Mouse (Mus musculus): ENCODE data around the gene Smg7. TPM values are rescaled to one million over a fixed set of nuclear protein-coding genes. Genes with fewer than 3 reads are reported as not detected.

Smg7 gene
- polyA plus RNA-seq (2017; shearing (Covaris generic)) = 63.8 TPM

DNA sequence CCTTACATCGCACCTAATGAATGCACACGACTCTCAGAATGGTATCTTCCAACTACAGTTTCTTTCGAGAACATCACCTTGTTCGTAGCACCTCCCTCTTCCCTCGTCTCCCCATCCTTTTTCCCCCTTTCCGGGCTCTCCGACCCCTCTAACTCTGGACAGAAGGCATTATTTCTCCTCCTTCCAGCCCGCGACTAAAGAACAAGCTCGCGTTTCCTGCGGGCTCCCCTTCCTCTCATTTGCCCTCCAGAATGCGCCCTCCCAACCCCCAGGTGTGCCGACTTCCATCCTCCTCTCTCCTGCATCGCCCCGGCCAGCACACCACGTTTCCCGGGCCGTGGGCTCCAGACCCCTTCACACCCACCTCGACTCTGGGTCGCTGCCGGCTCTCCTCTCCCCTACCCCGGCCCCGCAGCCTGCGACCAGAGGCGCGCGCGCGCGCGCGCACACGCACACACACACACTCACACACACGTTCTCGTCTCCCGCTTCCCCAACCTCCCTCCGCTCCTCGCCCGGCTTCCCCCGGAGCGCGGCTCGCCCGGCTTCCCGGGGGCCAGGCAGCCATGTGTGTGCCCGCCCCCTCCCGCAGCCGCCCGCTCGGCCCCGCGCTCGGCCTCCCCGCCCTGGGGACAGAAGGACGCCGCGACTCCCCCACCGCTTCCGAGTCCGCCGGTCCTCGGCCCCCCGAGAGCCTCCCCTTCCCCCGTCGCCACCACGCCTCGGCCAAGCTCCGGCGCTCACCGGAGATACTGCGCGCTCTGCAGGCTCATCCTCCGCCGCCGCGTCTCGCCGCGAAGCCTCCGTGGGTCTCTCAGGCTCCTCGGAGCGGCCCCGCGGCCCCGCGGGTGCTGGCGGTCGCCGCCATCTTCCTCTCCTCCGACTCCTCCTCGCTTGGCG is at the start of gene Smg7:
Gene Smg7 (minus strand): TSS at position 882 of the 900 bp plus-strand sequence.

GRCm38 (mm10) chr1:152799897-152800296 is 102.5 kb downstream of the Smg7 start, which contains the start of gene Ncf2:
Gene Ncf2, plus strand, starts transcription at chr1:152800194.

Other genes with a start within 250 kb of the Smg7 start
- not detected for gene Apobec4, start 152.1 kb downstream of the Smg7 start, polyA plus RNA-seq (2017; shearing (Covaris generic))
- gene Rgl1, start 136.3 kb downstream of the Smg7 start, polyA plus RNA-seq (2017; shearing (Covaris generic)) = 0.87 TPM
- 779 TPM for gene Arpc5, start 136.1 kb downstream of the Smg7 start, polyA plus RNA-seq (2017; shearing (Covaris generic))
- 5.0 TPM for gene Ncf2, start 102.5 kb downstream of the Smg7 start, polyA plus RNA-seq (2017; shearing (Covaris generic))
- 1.2 TPM for gene Nmnat2, start 52.3 kb upstream of the Smg7 start, polyA plus RNA-seq (2017; shearing (Covaris generic))